Mouse (Mus musculus) spleen, adult 2 months (tissue): Measurements from ENCODE around the gene C130032M10Rik. TPM values are rescaled to one million over a fixed set of nuclear protein-coding genes. Genes with fewer than 3 reads are reported as not detected.

Source experiments
- DNase-seq, 2 experiments: peaks; one replicate each; pipeline versions ENCODE4 v3.0.0 to v3.0.0-alpha.2; 2012 to 2021; ENCODE audit warnings: low spot score in 2 of 2, low read depth in 1 of 2
- H3K27ac ChIP-seq: fragments of 200-500 bp; 2 replicates; pipeline ENCODE4 v1.5.1; 2012; ENCODE audit warnings: low read length, inconsistent platforms; ENCODE audit not compliant: insufficient read depth
- H3K27me3 ChIP-seq: fragments of 200-500 bp; 2 replicates; pipeline ENCODE4 v1.6.1; 2012; ENCODE audit warnings: mild to moderate bottlenecking, moderate library complexity, low read length, inconsistent platforms; ENCODE audit not compliant: control insufficient read depth, insufficient read depth
- H3K36me3 ChIP-seq: fragments of 200-500 bp; 2 replicates; pipeline ENCODE4 v1.6.1; 2012; ENCODE audit warnings: mild to moderate bottlenecking, low read length, inconsistent platforms; ENCODE audit not compliant: control insufficient read depth, insufficient read depth
- H3K4me1 ChIP-seq: fragments of 200-500 bp; 2 replicates; pipeline ENCODE4 v1.6.1; 2011; ENCODE audit warnings: inconsistent platforms; ENCODE audit not compliant: control insufficient read depth, insufficient read depth, insufficient read length
- H3K4me3 ChIP-seq: fragments of 200-500 bp; 2 replicates; pipeline ENCODE4 v1.5.1; 2011; ENCODE audit warnings: mild to moderate bottlenecking, inconsistent platforms; ENCODE audit not compliant: insufficient read depth, insufficient read length; ENCODE audit errors: extremely low read depth
- CTCF ChIP-seq: fragments of 200-500 bp; IDR thresholded peaks from 2 replicates; pipeline ENCODE4 v1.5.1; 2011; ENCODE audit warnings: mild to moderate bottlenecking, inconsistent platforms; ENCODE audit not compliant: insufficient read depth, insufficient read length, insufficient replicate concordance; ENCODE audit errors: extremely low read depth
- POLR2A ChIP-seq: fragments of 200-500 bp; IDR thresholded peaks from 2 replicates; pipeline ENCODE4 v1.6.1; 2011; ENCODE audit warnings: low read depth, low read length, inconsistent platforms
- WGBS: fragments of 180-500 bp; shearing (Covaris S2); methylation state at CpG from one replicate; pipeline ENCODE4 v1.1.7; 2018; 5-methylcytosine and 5-hydroxymethylcytosine counted together
- polyA plus RNA-seq: library from polyadenylated mRNA; depleted of rRNA; stranded (reverse); fragments of >200 nt; gene quantifications from 2 replicates; pipeline ENCODE4 v1.2.3, GENCODE M21; 2012

C130032M10Rik gene
- polyA plus RNA-seq, 1 experiment: not detected

- Histone ChIP-seq H3K27me3 (no peaks in the 10 kb centered on the region), H3K36me3 (no peaks in the 10 kb centered on the region), H3K4me1 (no peaks in the 10 kb centered on the region), H3K4me3 (no peak overlapping the region), H3K27ac (no peak overlapping the region)
- WGBS: 91% methylated on average over 9 of the region's 9 CpGs
- no peak for TF ChIP-seq CTCF
- no peak for DNase-seq
Observed at GRCm38 (mm10) chr9:114534747-114535517, 19.4 kb downstream of the C130032M10Rik start.

GRCm38 (mm10) chr9:114536628-114537027 lies 21.1 kb downstream of the C130032M10Rik start:
- no peak for TF ChIP-seq CTCF
- no peak for TF ChIP-seq POLR2A
- no peaks in the 10 kb centered on the region for H3K27me3 ChIP-seq
- DNase-seq: no peak
- 98% methylated on average over 2 of the region's 2 CpGs for WGBS
- no peaks in the 10 kb centered on the region for H3K36me3 ChIP-seq
- H3K4me1 ChIP-seq: no peaks in the 10 kb centered on the region
- H3K27ac ChIP-seq: no peak overlapping the region
- H3K4me3 ChIP-seq: no peak overlapping the region

GRCm38 (mm10) chr9:114538996-114539563 lies 23.6 kb downstream of the C130032M10Rik start:
- no peak for DNase-seq
- Histone ChIP-seq H3K4me1 (no peaks in the 10 kb centered on the region), H3K27ac (no peak overlapping the region), H3K36me3 (no peaks in the 10 kb centered on the region), H3K4me3 (no peak overlapping the region), H3K27me3 (no peaks in the 10 kb centered on the region)
- WGBS: 94% methylated on average over 7 of the region's 7 CpGs
- TF ChIP-seq POLR2A (no peak), CTCF (no peak)

GRCm38 (mm10) chr9:114541279-114541741 lies 25.8 kb downstream of the C130032M10Rik start:
- WGBS: 71% methylated on average over 1 of the region's 1 CpGs
- Histone ChIP-seq H3K36me3 (no peaks in the 10 kb centered on the region), H3K27ac (no peak overlapping the region), H3K4me3 (no peak overlapping the region), H3K4me1 (no peaks in the 10 kb centered on the region), H3K27me3 (no peaks in the 10 kb centered on the region)
- no peak for TF ChIP-seq POLR2A
- no peak for TF ChIP-seq CTCF
- no peak for DNase-seq

- Histone ChIP-seq H3K27me3 (no peaks in the 10 kb centered on the region), H3K27ac (no peak overlapping the region), H3K36me3 (no peaks in the 10 kb centered on the region), H3K4me3 (no peak overlapping the region), H3K4me1 (no peaks in the 10 kb centered on the region)
- TF ChIP-seq CTCF: no peak
- TF ChIP-seq POLR2A: no peak
- DNase-seq: no peak
- 77% methylated on average over 17 of the region's 17 CpGs for WGBS
Observed at GRCm38 (mm10) chr9:114543882-114544753, 28.6 kb downstream of the C130032M10Rik start.

GRCm38 (mm10) chr9:114544754-114545393 lies 29.4 kb downstream of the C130032M10Rik start:
- Histone ChIP-seq H3K27me3 (no peaks in the 10 kb centered on the region), H3K4me1 (no peaks in the 10 kb centered on the region), H3K36me3 (no peaks in the 10 kb centered on the region), H3K4me3 (no peak overlapping the region), H3K27ac (no peak overlapping the region)
- no peak for DNase-seq
- WGBS: 74% methylated on average over 9 of the region's 9 CpGs
- TF ChIP-seq CTCF (no peak), POLR2A (no peak)
